In the genomic region with DNA sequence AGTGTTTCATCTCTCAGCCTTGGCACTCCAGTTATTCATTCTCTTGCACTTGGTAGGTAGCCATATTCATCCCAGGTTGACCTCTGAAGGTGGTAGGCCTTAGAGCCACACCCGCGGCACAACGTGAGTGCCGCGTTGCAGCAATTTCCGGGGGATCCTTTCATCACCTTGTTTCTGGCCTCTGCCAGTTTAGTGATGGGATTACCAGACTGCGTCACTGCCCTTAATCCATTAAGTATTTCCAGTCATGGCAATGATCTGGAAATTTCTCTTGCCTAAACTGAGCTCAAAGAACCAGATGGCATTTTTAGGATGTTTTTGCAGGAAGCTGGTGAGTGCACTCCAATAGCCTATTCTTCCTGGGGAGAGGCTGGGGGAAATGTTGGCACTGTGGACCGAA, we compare ENCODE assay signal across 26 mouse cellular contexts. TPM values are rescaled to one million over a fixed set of nuclear protein-coding genes. Genes with fewer than 3 reads are reported as not detected.
DNase-seq lines count a peak whose midpoint lies in the region; ATAC-seq lines count a peak whose summit lies in the region.
"Had no signal": no experiment of that assay in that cellular context is flagged by ENCODE, and none has a peak within 500 bp of the region (broad histone marks: within the 10 kb centered on the region; RNA-seq: fewer than 3 reads in every experiment).

No protein-coding gene starts in this region.

- ATAC-seq in intestine, embryonic 15.5 days, result no peak
- ATAC-seq: forebrain, embryonic 14.5 days; forebrain, postnatal 0 days; hindbrain, embryonic 16.5 days; intestine, embryonic 16.5 days had no signal

- H3K4me2 ChIP-seq in intestine, embryonic 15.5 days (replicated peaks), result no peak overlapping the region
- H3K4me2 ChIP-seq: embryonic facial prominence, embryonic 13.5 days; heart, embryonic 11.5 days; hindbrain, embryonic 13.5 days had no signal

- H3K9me3 ChIP-seq in intestine, embryonic 15.5 days, result no peaks in the 10 kb centered on the region
- H3K9me3 ChIP-seq: embryonic facial prominence, embryonic 10.5 days; embryonic facial prominence, embryonic 13.5 days; hindbrain, embryonic 10.5 days; hindbrain, embryonic 13.5 days had no signal

- peak; percentile 31 for DNase-seq in cerebellum, adult 9-11 months
- no peak for DNase-seq in cerebellum, adult 18-20 months
- DNase-seq in heart, adult 11 months, result peak; percentile 64
- DNase-seq in heart, postnatal 10 days, result no peak
- DNase-seq in ES-CJ7 (ENCODE audit: low read depth, low spot score), result peak; percentile 19
- peak; percentile 15 for DNase-seq in ZHBTc4 (ENCODE audit: low read depth, low spot score)
- DNase-seq: adrenal gland, postnatal 10 days; adrenal gland, postnatal 36 days; B cell, adult 2 months; cerebellum, adult 8-10 months; cerebellum, postnatal 25 days; forebrain, postnatal 0 days; gastrocnemius, postnatal 25 days; heart, postnatal 36 days; kidney, adult 18-20 months had no signal

- no peak overlapping the region for H3K9ac ChIP-seq in intestine, embryonic 15.5 days
- H3K9ac ChIP-seq: embryonic facial prominence, embryonic 13.5 days; forebrain, postnatal 0 days; hindbrain, embryonic 13.5 days had no signal

- H3K4me1 ChIP-seq in intestine, embryonic 15.5 days (replicated peaks), result no peaks in the 10 kb centered on the region
- H3K4me1 ChIP-seq: hindbrain, embryonic 13.5 days had no signal

- no peak overlapping the region for H3K4me3 ChIP-seq in intestine, embryonic 15.5 days (replicated peaks)
- H3K4me3 ChIP-seq: embryonic facial prominence, embryonic 10.5 days; embryonic facial prominence, embryonic 13.5 days; erythroblast, embryonic 14.5 days; hindbrain, embryonic 10.5 days; hindbrain, embryonic 13.5 days had no signal

- 95% methylated on average over 8 of the region's 8 CpGs for WGBS in intestine, embryonic 15.5 days

- intact Hi-C loops in heart, postnatal 10 days (cut with DNase I), result no loop called here

- no peaks in the 10 kb centered on the region for H3K27me3 ChIP-seq in intestine, embryonic 15.5 days (replicated peaks)
- H3K27me3 ChIP-seq: CH12.LX; embryonic facial prominence, embryonic 13.5 days; hindbrain, embryonic 13.5 days had no signal

- H3K36me3 ChIP-seq in intestine, embryonic 15.5 days, result 0 out of 2 replicates have a peak, but pooled peaks cover under 1% of the 10 kb centered on the region

- H3K27ac ChIP-seq in intestine, embryonic 15.5 days, result no peak overlapping the region
- H3K27ac ChIP-seq: embryonic facial prominence, embryonic 10.5 days; embryonic facial prominence, embryonic 13.5 days; hindbrain, embryonic 10.5 days; hindbrain, embryonic 13.5 days had no signal

RNA-seq across cellular contexts. Expression of a gene that starts 30.7 kb away (rescaled TPM):
- 10 to 100 TPM; 23.9 to 27.9 TPM for total RNA-seq in heart, postnatal 10 days (2021)
- 30.3 and 36.9 TPM in 2 replicates for polyA plus RNA-seq in intestine, embryonic 15.5 days (2015; fragmentation: Nextera tagmentation; extraction: Ambion mirVana)

RNA-seq across cellular contexts. Expression of a gene that starts 37.2 kb away (rescaled TPM):
- total RNA-seq in heart, postnatal 10 days (2021), result 10 to 100 TPM; 13.9 to 14.6 TPM
- polyA plus RNA-seq in intestine, embryonic 15.5 days (2015; fragmentation: Nextera tagmentation; extraction: Ambion mirVana), result 60.7 and 64.4 TPM in 2 replicates

RNA-seq across cellular contexts. Expression of a gene that starts 41.3 kb away (rescaled TPM):
- total RNA-seq in heart, postnatal 10 days (2021), result 10 to 100 TPM; 34.8 to 36.2 TPM
- polyA plus RNA-seq in intestine, embryonic 15.5 days (2015; fragmentation: Nextera tagmentation; extraction: Ambion mirVana), result 9.9 and 10.6 TPM in 2 replicates

Comparison
In these comparisons a context has a peak if more than half of its experiments do, and no peak if none do; other contexts are left out.
1. DNase-seq: peak in cerebellum, adult 9-11 months (single experiment), heart, adult 11 months (single experiment), ES-CJ7 (single experiment) and ZHBTc4 (single experiment); none in cerebellum, adult 18-20 months (0 of 2) and heart, postnatal 10 days (0 of 2).